Mouse (Mus musculus): ENCODE data around the gene Gabbr2. TPM values are rescaled to one million over a fixed set of nuclear protein-coding genes. Genes with fewer than 3 reads are reported as not detected.

Gabbr2 gene
- polyA plus RNA-seq, 1 experiment from 2014 or later = 0.09 TPM

DNA sequence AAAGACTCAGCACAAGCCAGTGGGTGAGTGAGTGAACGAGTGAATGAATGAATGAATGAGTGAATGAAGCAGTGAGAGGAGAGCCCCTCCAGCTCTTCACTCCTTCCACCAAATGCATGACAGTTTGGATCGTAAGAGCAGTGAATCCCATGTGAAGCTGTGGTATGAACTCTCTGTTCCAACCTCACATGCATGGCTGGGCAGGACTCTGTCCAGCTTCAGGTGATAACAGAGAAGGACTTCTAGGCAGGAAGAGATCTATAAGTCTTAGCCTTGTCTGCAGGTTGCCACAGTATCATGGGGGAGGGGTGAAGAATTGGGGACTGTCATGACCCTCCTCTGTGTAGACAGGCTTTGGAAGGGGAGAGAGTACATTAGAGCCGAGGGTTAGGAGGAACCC is 122.8 kb downstream of the Gabbr2 start:
- ATAC-seq (ENCODE audit: low read depth) = no peak
- Histone ChIP-seq H3K4me2 (ENCODE audit: low read depth, low read length) (no peak overlapping the region), H3K4me1 (replicated peaks; ENCODE audit: control insufficient read depth, insufficient read depth, low read length) (peaks cover 11% of the 10 kb centered on the region; the same call in 1 of the 2 replicates), H3K4me3 (ENCODE audit: low read length) (no peak overlapping the region), H3K9me3 (ENCODE audit: control insufficient read depth, low read length) (no peaks in the 10 kb centered on the region), H3K27ac (ENCODE audit: low read length) (no peak overlapping the region), H3K36me3 (ENCODE audit: control insufficient read depth, insufficient read depth, low read length) (no peaks in the 10 kb centered on the region), H3K27me3 (ENCODE audit: control insufficient read depth, insufficient read depth, low read depth, low read length) (no peaks in the 10 kb centered on the region), H3K9ac (ENCODE audit: low read length) (no peak overlapping the region)
- whole genome bisulfite sequencing = 78% methylated on average over 3 of the region's 3 CpGs

DNA sequence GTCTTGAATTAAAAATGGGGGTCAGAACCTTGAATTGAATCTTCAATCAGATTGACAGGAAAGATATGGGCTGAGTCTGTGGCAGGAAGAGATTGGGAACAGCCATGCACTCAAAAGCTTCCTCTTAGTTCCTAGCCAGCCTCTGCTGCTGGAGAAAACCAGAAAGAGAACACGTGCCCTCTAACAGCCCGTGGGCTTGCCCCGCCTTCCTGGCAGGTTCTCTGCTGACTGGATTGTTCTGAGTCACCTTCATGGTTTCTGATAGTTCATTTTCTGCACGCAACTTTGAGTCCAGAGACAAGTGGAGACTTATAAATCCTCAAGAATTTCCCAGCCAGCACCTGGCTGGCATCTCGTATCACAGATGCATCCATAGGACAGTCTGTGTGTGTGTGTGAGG is 123.5 kb downstream of the Gabbr2 start:
- 60% methylated on average over 5 of the region's 5 CpGs for WGBS
- H3K4me3 ChIP-seq (ENCODE audit: low read length) = no peak overlapping the region

GRCm38 (mm10) chr4:46867779-46868178 is 123.9 kb downstream of the Gabbr2 start:
- ATAC-seq (ENCODE audit: low read depth) = no peak
- H3K4me3 ChIP-seq (ENCODE audit: low read length) = no peak overlapping the region
- H3K27me3 ChIP-seq (ENCODE audit: control insufficient read depth, insufficient read depth, low read depth, low read length) = no peaks in the 10 kb centered on the region
- H3K9ac ChIP-seq (ENCODE audit: low read length) = no peak overlapping the region
- H3K4me1 ChIP-seq (replicated peaks; ENCODE audit: control insufficient read depth, insufficient read depth, low read length) = peaks cover 15% of the 10 kb centered on the region; the same call in 1 of the 2 replicates
- H3K27ac ChIP-seq (ENCODE audit: low read length) = no peak overlapping the region
- no peak overlapping the region for H3K4me2 ChIP-seq (ENCODE audit: low read depth, low read length)
- H3K9me3 ChIP-seq (ENCODE audit: control insufficient read depth, low read length) = no peaks in the 10 kb centered on the region
- H3K36me3 ChIP-seq (ENCODE audit: control insufficient read depth, insufficient read depth, low read length) = no peaks in the 10 kb centered on the region
- WGBS = 61% methylated on average over 10 of the region's 10 CpGs

More for the DNA sequence above, 123.5 kb downstream of the Gabbr2 start:
- H3K27me3 ChIP-seq (ENCODE audit: control insufficient read depth, insufficient read depth, low read depth, low read length) = no peaks in the 10 kb centered on the region
- H3K4me2 ChIP-seq (ENCODE audit: low read depth, low read length) = no peak overlapping the region
- no peak overlapping the region for H3K27ac ChIP-seq (ENCODE audit: low read length)
- no peaks in the 10 kb centered on the region for H3K9me3 ChIP-seq (ENCODE audit: control insufficient read depth, low read length)
- peaks cover 15% of the 10 kb centered on the region; the same call in 1 of the 2 replicates for H3K4me1 ChIP-seq (replicated peaks; ENCODE audit: control insufficient read depth, insufficient read depth, low read length)
- no peaks in the 10 kb centered on the region for H3K36me3 ChIP-seq (ENCODE audit: control insufficient read depth, insufficient read depth, low read length)
- no peak for ATAC-seq (ENCODE audit: low read depth)
- no peak overlapping the region for H3K9ac ChIP-seq (ENCODE audit: low read length)

- no peak for ATAC-seq (ENCODE audit: low read depth)
- no peaks in the 10 kb centered on the region for H3K27me3 ChIP-seq (ENCODE audit: control insufficient read depth, insufficient read depth, low read depth, low read length)
- WGBS = 58% methylated on average over 2 of the region's 2 CpGs
- H3K36me3 ChIP-seq (ENCODE audit: control insufficient read depth, insufficient read depth, low read length) = no peaks in the 10 kb centered on the region
- no peak overlapping the region for H3K27ac ChIP-seq (ENCODE audit: low read length)
- H3K9ac ChIP-seq (ENCODE audit: low read length) = no peak overlapping the region
- no peaks in the 10 kb centered on the region for H3K9me3 ChIP-seq (ENCODE audit: control insufficient read depth, low read length)
- peaks cover 15% of the 10 kb centered on the region; the same call in 1 of the 2 replicates for H3K4me1 ChIP-seq (replicated peaks; ENCODE audit: control insufficient read depth, insufficient read depth, low read length)
- H3K4me3 ChIP-seq (ENCODE audit: low read length) = no peak overlapping the region
- no peak overlapping the region for H3K4me2 ChIP-seq (ENCODE audit: low read depth, low read length)
Measured at GRCm38 (mm10) chr4:46866070-46866469, 125.6 kb downstream of the Gabbr2 start.

GRCm38 (mm10) chr4:46863721-46864120 is 128.0 kb downstream of the Gabbr2 start:
- H3K4me3 ChIP-seq (ENCODE audit: low read length) = no peak overlapping the region
- 49% methylated on average over 12 of the region's 12 CpGs for WGBS
- no peak overlapping the region for H3K9ac ChIP-seq (ENCODE audit: low read length)
- no peaks in the 10 kb centered on the region for H3K36me3 ChIP-seq (ENCODE audit: control insufficient read depth, insufficient read depth, low read length)
- ATAC-seq (ENCODE audit: low read depth) = no peak
- no peaks in the 10 kb centered on the region for H3K9me3 ChIP-seq (ENCODE audit: control insufficient read depth, low read length)
- H3K27ac ChIP-seq (ENCODE audit: low read length) = no peak overlapping the region
- H3K4me1 ChIP-seq (replicated peaks; ENCODE audit: control insufficient read depth, insufficient read depth, low read length) = peaks cover 10% of the 10 kb centered on the region; the same call in 1 of the 2 replicates
- no peaks in the 10 kb centered on the region for H3K27me3 ChIP-seq (ENCODE audit: control insufficient read depth, insufficient read depth, low read depth, low read length)
- H3K4me2 ChIP-seq (ENCODE audit: low read depth, low read length) = no peak overlapping the region

- H3K27ac ChIP-seq (ENCODE audit: low read length) = no peak overlapping the region
- H3K27me3 ChIP-seq (ENCODE audit: control insufficient read depth, insufficient read depth, low read depth, low read length) = no peaks in the 10 kb centered on the region
- ATAC-seq (ENCODE audit: low read depth) = no peak
- H3K36me3 ChIP-seq (ENCODE audit: control insufficient read depth, insufficient read depth, low read length) = no peaks in the 10 kb centered on the region
- 68% methylated on average over 4 of the region's 4 CpGs for WGBS
- peaks cover 13% of the 10 kb centered on the region; the same call in 1 of the 2 replicates for H3K4me1 ChIP-seq (replicated peaks; ENCODE audit: control insufficient read depth, insufficient read depth, low read length)
- no peak overlapping the region for H3K9ac ChIP-seq (ENCODE audit: low read length)
- no peak overlapping the region for H3K4me3 ChIP-seq (ENCODE audit: low read length)
- H3K4me2 ChIP-seq (ENCODE audit: low read depth, low read length) = no peak overlapping the region
- no peaks in the 10 kb centered on the region for H3K9me3 ChIP-seq (ENCODE audit: control insufficient read depth, low read length)
Measured at GRCm38 (mm10) chr4:46862677-46863076, 129.0 kb downstream of the Gabbr2 start.

DNA sequence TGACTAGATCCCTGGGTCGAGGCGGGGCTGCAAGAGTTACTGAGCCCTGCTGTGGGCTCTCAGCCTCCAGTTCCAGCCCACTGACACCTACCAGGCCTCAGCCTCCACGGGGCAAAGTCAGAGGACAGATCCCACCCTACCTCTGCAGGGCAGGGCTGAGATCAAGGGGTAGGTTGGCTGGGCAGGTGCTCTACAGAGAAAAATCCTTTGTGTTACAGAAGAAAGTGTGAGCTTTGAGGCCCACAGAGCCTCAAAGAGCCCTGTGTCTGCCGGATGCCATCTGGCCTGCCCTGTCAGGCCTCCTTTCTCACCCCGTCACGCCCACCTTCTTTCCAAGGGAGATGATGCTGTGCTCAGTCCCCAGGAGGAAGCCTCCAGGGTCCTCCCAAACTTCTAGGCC is 131.1 kb downstream of the Gabbr2 start:
- Histone ChIP-seq H3K36me3 (ENCODE audit: control insufficient read depth, insufficient read depth, low read length) (no peaks in the 10 kb centered on the region), H3K4me2 (ENCODE audit: low read depth, low read length) (no peak overlapping the region), H3K27ac (ENCODE audit: low read length) (no peak overlapping the region), H3K9me3 (ENCODE audit: control insufficient read depth, low read length) (no peaks in the 10 kb centered on the region), H3K27me3 (ENCODE audit: control insufficient read depth, insufficient read depth, low read depth, low read length) (no peaks in the 10 kb centered on the region), H3K4me1 (replicated peaks; ENCODE audit: control insufficient read depth, insufficient read depth, low read length) (peaks cover 10% of the 10 kb centered on the region; the same call in 1 of the 2 replicates), H3K9ac (ENCODE audit: low read length) (no peak overlapping the region), H3K4me3 (ENCODE audit: low read length) (no peak overlapping the region)
- ATAC-seq (ENCODE audit: low read depth) = no peak
- 71% methylated on average over 6 of the region's 6 CpGs for WGBS

DNA sequence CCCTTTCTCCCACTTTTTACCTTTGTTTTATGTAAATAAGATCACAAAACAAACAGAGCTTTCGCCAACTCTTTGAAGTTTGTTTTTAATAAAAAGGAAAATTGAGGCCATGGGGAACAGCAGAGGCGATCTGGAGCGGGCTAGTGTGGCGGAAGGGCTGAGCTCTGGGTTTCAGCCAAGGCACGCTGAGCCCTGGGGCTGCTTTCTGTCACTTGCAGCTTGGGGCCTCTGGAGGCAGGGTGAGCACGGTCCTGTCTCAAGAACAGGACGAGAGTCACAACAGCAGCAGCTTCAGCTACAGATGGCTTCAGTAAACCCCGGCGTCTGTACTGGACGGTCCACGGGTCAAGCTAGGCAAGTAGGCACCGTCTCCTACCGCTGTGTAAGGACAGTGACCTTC is 132.8 kb downstream of the Gabbr2 start:
- no peak overlapping the region for H3K4me3 ChIP-seq (ENCODE audit: low read length)
- H3K27me3 ChIP-seq (ENCODE audit: control insufficient read depth, insufficient read depth, low read depth, low read length) = no peaks in the 10 kb centered on the region
- H3K36me3 ChIP-seq (ENCODE audit: control insufficient read depth, insufficient read depth, low read length) = no peaks in the 10 kb centered on the region
- 21% methylated on average over 13 of the region's 13 CpGs for WGBS
- H3K27ac ChIP-seq (ENCODE audit: low read length) = no peak overlapping the region
- peaks cover 9% of the 10 kb centered on the region; the same call in 1 of the 2 replicates for H3K4me1 ChIP-seq (replicated peaks; ENCODE audit: control insufficient read depth, insufficient read depth, low read length)
- H3K4me2 ChIP-seq (ENCODE audit: low read depth, low read length) = peak overlapping the region; percentile 17; the same call in 1 of the 2 replicates
- no peaks in the 10 kb centered on the region for H3K9me3 ChIP-seq (ENCODE audit: control insufficient read depth, low read length)
- ATAC-seq (ENCODE audit: low read depth) = peak; percentile 92
- no peak overlapping the region for H3K9ac ChIP-seq (ENCODE audit: low read length)

GRCm38 (mm10) chr4:46856145-46856544 is 135.5 kb downstream of the Gabbr2 start:
- Histone ChIP-seq H3K4me2 (ENCODE audit: low read depth, low read length) (no peak overlapping the region), H3K9me3 (ENCODE audit: control insufficient read depth, low read length) (no peaks in the 10 kb centered on the region), H3K27me3 (ENCODE audit: control insufficient read depth, insufficient read depth, low read depth, low read length) (no peaks in the 10 kb centered on the region), H3K4me3 (ENCODE audit: low read length) (no peak overlapping the region), H3K4me1 (replicated peaks; ENCODE audit: control insufficient read depth, insufficient read depth, low read length) (peaks cover 6% of the 10 kb centered on the region; the same call in 1 of the 2 replicates), H3K9ac (ENCODE audit: low read length) (no peak overlapping the region), H3K27ac (ENCODE audit: low read length) (no peak overlapping the region), H3K36me3 (ENCODE audit: control insufficient read depth, insufficient read depth, low read length) (no peaks in the 10 kb centered on the region)
- 88% methylated on average over 8 of the region's 8 CpGs for WGBS
- ATAC-seq (ENCODE audit: low read depth) = no peak
